Mouse (Mus musculus) c-Kit-positive CD71-positive TER-119-positive erythroid progenitor cells, embryonic 14.5 days (primary cell): ENCODE data around the gene Sc5d.

ENCODE experiments used
- DNase-seq: peaks from one replicate; pipeline ENCODE4 v3.0.0-alpha.2; 2013; ENCODE audit warnings: low spot score

The Sc5d gene

GRCm38 (mm10) chr9:42260481-42260880 lies 3.6 kb downstream of the Sc5d start:
- no peak for DNase-seq

GRCm38 (mm10) chr9:42249112-42249511 lies 14.9 kb downstream of the Sc5d start:
- no peak for DNase-seq

- no peak for DNase-seq
Observed at GRCm38 (mm10) chr9:42246688-42247087, 17.4 kb downstream of the Sc5d start.

DNA sequence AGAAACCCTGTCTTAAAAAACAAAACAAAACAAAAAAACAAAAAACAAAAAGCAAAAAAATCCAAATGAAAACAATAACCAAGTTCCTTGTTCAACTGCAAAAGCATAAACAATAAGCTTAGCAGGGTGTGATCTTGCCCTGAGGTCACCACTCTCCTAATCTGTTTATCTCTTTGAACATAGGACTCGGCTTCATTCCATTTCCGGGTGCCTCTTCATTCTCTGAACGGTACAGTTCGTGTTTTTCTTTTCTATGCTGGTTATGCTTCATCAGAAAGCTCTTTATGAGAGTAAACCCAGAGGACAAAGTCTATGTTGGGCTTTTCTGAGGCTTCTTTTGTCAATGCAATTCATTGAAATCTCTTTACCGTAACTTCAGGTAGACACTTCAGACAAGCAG lies 19.9 kb downstream of the Sc5d start:
- DNase-seq = no peak

GRCm38 (mm10) chr9:42241021-42241420 lies 23.0 kb downstream of the Sc5d start:
- no peak for DNase-seq

DNA sequence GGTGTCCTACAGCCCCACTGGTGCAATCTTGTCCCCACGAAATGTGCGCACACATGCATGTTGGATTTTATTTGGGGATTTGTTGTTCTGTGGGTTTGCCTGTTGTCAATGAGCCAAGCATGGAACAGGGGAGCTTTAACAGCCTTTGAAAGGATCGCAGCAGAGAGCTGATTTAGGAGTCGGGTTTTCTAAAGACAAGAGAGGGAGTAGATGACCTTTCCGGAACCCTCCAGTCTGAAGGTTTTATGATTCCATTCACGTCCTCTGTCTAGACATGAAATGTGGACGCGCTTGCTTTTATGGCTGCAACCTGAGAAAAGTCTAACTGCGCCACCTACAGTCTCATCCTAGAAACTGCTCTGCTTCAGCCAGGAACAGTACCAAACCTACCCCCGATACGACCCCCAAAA lies 23.5 kb downstream of the Sc5d start:
- DNase-seq = no peak

DNA sequence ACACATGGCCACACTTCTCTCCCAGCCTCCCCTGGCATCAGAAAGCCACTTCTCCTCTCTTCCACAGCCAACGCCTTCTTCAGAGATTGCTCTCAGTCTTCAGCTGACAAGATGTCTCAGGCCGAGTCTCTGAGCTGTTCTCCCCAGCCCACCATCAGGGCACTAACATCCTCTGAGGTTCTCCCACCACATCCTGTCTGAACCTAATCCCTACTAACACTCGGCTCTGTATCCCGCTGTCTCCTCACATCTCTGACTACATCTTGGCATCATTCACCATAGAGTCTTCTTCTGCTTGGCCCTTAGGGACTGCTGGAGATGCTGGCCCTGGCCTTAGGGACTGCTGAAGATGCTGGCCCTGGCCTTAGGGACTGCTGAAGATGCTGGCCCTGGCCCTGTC lies 25.2 kb downstream of the Sc5d start:
- no peak for DNase-seq

- DNase-seq = no peak
Observed at GRCm38 (mm10) chr9:42231116-42231515, 32.9 kb downstream of the Sc5d start.

DNA sequence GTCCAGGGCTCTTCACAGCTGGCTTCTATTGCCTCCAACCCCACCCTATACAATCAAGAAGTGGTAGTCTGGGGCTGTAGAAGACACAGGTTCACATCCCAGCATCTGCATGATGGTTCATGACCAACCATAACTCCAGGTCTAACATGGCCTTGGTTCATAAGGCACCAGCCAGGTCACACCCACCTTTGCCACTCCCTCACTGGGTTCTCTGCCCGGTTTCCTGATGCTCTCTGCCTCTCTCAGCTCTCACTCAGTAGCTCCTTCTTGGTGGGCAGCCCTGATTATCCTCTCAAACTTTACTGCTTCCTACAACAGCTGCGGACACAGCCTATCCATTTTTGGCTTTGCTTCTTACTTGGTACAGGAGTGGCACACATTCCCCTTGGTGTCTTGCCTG lies 33.7 kb downstream of the Sc5d start:
- no peak for DNase-seq

GRCm38 (mm10) chr9:42229465-42230110 lies 34.5 kb downstream of the Sc5d start:
- DNase-seq = no peak

DNA sequence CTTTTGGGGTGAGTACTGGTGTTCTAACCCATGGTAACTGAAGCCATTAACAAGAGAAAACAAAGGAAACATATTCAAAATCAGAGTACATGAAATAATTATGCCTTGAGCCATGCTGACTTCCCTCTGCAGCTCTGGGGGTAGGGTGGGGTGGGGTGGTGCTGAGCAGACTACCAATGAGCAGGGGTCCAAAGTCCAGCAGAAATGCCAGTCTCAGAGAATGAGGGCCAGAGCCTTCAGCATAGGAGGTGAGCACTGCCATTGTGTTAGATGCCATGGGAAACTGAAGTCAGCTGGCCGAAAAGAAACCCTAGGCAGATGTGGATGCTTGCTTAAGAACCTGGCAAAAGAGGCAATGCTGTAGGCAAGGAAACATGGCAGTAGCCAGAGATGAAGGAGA lies 36.3 kb downstream of the Sc5d start:
- DNase-seq = no peak

DNA sequence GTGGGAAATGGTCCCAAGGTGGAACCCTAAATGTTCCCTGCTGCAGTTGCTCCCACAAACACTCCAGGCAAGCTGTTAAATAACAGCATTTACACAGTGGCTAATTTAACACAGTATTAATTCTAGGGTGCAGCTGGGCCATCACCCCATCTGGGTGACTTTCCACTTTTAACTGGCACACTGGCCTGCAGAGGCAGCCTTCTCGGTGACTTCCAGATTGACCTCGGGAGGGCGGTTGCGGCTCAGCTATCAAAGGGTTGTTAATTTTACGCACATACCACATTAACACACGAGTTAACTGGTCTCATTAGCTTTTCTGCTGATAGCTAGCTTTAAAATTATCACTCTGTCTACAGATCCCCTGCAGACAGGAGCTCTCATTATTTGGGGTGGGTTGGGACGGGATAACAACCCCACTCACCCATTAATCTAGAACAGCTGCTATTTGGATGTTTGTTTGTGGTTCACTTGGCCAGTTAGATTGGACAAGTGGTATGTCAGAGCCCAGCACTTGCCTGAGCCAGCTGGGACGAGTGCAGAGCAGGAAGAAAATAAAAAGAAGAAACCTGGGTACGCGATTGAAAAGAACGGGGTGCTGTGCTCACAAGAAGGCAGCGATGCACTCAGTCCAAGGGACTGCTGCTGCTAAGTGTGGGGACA lies 44.9 kb downstream of the Sc5d start:
- no peak for DNase-seq

DNA sequence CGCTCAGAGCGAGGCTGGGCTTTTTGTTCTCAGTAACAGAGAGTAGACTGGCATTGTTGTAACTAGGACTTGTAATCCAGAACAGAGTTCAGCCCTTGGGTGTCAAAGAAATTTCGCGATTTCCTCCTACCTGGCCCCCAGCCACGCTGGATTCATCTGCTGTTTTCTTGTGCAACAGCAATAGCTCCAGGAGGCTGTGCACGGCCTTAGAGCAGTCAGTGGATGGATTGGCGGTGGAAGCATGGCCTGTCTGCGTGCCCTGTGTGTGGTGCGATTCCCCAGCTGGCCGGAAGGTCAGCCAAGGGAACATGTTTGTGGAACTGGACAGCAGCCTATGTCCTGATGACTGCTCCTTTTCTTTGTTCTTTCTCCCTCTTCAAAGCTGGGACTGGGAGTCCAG lies 46.4 kb downstream of the Sc5d start:
- DNase-seq = no peak

- DNase-seq = no peak
Observed at GRCm38 (mm10) chr9:42214116-42214515, 49.9 kb downstream of the Sc5d start.

DNA sequence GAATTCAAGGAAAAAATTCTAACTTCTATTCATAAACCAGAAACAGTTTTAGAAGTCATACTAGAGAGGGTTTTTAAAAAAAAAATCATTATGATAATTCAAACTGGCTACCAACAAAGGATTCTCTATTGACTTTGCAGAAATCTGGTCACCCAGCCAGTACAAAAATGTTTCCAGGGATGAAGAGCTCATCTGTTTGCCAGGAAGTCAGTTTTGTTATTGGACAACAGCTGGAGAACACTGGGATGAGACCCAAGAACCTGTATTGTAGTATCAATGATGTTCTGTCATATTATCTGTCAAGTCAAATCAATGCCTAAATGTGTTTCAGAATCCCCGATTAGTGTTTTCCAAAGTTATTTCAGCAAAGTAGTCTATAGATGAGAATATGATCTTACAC lies 50.9 kb downstream of the Sc5d start:
- DNase-seq = no peak

DNA sequence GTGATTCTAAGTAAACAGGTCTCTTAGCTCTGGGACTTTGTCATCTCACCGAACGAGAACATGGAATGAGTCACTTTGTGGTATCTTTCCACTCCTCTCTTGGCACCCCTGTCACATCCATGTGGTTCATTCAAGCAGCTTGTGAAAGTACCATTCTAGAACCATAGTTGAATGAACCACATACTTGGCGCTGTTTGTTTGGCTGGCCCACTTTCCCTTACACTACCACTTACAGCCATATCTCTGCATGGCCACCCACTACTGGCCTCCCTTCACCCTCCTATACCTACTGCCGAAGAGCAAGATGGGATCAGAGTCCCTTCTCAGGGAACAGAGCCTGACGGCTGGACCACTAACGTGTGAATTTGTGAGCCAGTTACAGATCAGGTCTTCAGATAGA lies 54.4 kb downstream of the Sc5d start:
- DNase-seq = no peak

GRCm38 (mm10) chr9:42208463-42208862 lies 55.6 kb downstream of the Sc5d start:
- DNase-seq = no peak

DNA sequence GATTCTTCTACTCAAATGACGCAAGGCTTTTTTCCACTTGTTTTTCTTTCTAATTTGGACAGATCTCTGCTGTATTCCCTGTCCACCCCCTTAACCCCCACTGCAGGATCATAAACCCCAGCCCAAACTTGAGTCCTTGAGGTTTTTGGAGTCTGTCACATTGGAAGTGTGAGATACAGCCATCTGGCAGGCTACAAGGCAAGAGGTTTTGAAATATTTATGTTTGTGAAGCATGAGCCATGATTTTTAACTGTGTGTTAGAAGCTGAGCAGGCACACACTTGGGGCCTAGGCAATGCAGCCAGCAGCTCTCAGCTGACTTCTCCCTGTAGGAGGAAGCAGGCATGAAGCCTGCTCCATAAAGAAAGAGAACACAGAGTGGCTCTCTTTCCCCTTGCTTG lies 57.3 kb downstream of the Sc5d start:
- no peak for DNase-seq

DNA sequence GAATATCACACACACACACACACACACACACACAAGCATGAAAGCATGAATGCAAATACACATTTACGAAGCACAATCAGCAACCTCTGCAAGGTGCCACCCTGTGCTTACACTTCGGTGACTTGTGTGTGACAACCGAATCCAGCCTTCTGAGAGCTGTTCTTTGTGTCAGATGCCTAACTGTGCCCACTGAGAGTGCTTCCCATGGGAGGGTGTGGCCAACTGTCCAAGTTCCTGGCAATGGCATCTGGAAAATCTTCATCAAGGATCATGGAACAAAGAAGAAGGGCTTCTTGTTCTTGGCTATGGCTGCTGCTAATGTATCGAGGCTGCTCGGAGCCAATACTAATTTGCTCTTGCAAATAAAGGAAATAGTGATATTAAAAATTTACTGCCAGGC lies 61.8 kb downstream of the Sc5d start:
- no peak for DNase-seq
